Mouse (Mus musculus): ENCODE results near the gene Gmppb.

Gene Gmppb

DNA sequence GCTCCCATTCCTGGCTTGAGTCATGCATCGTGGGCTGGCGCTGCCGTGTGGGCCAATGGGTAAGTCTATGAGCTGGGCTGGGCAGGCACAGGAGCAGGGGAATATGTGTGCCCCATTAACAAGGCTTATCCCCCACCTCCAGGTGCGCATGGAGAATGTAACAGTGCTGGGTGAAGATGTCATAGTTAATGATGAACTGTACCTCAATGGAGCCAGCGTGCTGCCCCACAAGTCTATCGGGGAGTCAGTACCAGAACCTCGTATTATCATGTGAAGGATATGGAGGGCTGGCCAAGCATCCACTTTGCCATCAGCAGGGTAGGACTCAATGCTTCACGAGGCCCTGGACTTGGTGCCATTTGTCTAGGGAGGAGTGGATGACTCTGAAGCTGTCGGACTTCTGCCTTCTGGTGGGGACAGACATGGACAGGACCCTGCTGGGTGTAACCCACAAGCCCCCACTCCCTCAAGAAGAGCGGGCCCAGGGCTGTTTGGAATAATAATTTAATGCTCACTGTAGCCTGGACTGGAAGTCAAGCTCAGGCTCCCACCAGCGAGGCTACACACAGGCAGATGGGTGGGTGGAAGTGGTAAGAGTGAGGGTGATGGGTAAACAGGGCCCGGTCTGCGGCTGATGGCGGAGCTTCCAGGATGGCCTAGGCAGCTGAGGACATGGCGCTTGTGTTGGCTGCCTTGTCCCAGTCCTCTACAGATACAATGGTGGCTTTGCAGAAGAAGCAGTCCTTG lies 2.3 kb downstream of the Gmppb start:
- DNase-seq (ENCODE audit: low read depth), result no peak

DNA sequence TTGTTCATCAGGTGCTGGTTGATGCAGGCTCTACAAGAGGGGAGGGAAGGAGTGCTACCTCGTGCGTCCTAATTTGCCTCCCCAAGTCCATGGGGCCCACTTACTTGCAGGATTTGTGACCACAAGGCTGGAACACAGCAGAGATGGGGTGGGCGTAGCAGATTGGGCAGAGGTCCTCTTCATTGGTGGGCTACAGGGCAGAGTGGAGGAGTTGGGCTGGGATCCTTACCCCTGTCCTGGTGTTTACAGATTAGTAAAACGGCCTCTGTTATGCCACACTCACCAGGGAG lies 2.8 kb downstream of the Gmppb start:
- no peak for DNase-seq (ENCODE audit: low read depth)

DNA sequence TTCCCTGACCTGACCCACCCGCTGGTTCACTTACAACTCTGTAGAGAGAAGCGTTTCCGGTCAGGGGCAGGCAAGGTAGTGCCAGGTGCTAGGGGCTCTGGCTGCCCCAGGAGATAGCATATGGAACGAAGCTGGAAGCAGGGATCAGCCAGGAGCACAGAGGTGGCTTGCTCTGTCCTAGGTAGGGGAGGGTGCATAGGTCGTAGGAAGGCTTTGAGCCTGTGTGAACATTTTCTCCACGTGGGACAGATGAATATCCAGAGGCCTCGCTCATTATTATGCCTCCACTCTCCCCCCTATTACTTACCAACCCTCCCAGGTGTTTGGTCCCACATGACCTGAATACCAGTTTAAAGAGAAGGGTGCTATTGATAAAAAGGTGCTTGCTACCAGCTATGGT lies 3.4 kb downstream of the Gmppb start:
- DNase-seq (ENCODE audit: low read depth), result no peak

DNA sequence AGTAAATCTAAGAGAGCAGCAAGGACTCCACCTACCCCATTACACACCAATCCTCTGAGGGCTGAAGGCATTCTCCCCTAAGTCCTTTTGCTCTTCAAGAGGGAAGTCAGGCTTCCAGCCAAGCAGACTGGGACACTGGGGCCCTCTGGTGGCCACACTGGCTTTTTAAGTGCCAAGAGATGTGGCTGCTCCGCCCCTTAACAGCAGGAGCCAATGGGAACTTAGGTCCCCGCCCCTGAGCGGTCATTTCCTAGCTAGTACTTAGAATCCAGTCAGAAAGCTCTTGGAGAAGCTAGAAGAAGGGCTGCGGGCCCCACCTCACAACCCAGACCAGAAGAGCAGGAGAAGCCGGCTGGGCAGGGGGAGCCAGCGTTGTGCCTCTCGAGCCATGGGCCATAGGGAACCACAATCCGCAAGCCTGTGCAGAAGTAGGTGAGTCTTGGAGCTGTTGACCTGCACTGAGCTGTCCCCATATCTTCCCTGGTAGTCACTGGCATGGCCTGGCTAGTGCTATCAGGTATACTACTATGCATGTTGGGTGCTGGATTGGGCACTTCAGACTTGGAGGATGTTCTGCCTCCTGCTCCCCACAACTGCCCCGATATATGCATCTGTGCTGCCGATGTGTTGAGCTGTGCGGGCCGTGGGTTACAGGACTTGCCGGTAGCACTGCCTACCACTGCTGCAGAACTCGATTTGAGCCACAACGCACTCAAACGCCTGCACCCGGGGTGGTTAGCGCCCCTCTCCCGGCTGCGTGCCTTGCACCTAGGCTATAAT lies 4.0 kb downstream of the Gmppb start, which contains the start of gene Amigo3:
Gene Amigo3 (plus strand): TSS at position 275 of the 780 bp plus-strand sequence.
- peak; percentile 96 for DNase-seq (ENCODE audit: low read depth)

DNA sequence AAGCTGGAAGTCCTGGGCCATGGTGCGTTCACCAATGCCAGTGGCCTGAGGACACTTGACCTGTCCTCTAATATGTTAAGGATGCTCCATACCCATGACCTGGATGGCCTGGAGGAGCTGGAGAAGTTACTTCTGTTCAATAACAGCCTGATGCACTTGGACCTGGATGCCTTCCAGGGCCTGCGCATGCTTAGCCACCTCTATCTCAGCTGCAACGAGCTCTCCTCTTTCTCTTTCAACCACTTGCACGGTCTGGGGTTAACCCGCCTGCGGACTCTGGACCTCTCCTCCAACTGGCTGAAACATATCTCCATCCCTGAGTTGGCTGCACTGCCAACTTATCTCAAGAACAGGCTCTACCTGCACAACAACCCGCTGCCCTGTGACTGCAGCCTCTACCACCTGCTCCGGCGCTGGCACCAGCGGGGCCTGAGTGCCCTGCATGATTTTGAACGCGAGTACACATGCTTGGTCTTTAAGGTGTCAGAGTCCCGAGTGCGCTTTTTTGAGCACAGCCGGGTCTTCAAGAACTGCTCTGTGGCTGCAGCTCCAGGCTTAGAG lies 4.7 kb downstream of the Gmppb start:
- no peak for DNase-seq (ENCODE audit: low read depth)

DNA sequence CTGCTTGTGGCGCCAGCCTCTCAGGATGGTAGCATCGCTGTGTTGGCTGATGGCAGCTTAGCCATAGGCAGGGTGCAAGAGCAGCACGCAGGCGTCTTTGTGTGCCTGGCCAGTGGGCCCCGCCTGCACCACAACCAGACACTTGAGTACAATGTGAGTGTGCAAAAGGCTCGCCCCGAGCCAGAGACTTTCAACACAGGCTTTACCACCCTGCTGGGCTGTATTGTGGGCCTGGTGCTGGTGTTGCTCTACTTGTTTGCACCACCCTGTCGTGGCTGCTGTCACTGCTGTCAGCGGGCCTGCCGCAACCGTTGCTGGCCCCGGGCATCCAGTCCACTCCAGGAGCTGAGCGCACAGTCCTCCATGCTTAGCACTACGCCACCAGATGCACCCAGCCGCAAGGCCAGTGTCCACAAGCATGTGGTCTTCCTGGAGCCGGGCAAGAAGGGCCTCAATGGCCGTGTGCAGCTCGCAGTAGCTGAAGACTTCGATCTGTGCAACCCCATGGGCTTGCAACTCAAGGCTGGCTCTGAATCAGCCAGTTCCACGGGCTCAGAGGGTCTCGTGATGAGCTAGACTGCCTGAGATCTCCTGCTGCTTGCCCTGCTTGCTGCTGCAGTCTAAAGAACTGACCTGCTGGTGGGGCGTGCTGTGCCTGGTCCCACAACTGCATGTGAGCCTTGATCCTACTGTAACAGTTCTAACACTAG lies 5.4 kb downstream of the Gmppb start:
- no peak for DNase-seq (ENCODE audit: low read depth)

DNA sequence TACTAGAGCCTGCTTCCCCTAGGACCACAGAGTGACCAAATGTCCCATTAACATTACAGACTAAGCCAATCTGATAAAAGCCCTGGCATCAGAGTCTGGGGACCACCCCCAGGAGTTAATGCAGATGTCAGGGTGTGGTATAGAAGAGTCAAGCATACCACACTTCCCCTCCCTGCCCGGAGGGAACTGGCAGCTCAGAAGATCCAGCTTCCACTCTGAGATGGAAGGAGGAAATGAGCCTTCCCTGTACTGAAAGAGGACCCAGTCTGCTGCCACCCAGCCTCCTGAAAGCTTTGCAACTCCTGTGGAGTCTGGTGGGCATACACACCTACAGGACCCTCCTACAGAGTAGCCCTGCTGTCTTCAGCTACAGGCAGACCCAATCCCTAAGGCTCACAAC lies 6.0 kb downstream of the Gmppb start:
- no peak for DNase-seq (ENCODE audit: low read depth)

DNA sequence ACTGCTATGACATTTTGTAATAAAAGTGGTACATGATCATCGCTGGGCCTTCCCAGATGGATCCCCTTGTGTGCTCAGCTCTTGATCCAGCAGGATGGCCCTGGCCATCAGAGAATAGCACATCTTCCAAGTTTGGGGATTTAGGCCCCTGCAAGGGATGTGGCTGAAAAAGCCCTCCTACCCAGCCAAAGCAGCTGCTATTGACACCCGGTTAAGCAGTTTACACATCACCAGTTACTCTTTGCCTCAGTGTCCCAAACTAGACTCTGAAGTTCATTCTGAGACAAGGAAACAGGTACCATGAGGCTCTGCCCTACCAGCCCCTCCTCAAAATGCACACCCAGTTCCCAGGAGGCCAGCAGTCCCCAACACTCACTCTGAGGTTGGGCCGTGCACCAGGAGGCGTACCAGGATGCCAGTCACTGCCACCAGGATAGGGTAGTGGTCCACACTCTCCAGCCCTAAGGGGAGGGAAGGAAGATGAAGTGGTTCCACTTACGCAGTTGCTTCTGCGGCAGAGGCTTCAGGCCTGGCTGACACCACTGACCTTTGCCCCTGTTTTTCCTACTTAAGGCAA lies 6.7 kb downstream of the Gmppb start:
- DNase-seq (ENCODE audit: low read depth), result no peak

DNA sequence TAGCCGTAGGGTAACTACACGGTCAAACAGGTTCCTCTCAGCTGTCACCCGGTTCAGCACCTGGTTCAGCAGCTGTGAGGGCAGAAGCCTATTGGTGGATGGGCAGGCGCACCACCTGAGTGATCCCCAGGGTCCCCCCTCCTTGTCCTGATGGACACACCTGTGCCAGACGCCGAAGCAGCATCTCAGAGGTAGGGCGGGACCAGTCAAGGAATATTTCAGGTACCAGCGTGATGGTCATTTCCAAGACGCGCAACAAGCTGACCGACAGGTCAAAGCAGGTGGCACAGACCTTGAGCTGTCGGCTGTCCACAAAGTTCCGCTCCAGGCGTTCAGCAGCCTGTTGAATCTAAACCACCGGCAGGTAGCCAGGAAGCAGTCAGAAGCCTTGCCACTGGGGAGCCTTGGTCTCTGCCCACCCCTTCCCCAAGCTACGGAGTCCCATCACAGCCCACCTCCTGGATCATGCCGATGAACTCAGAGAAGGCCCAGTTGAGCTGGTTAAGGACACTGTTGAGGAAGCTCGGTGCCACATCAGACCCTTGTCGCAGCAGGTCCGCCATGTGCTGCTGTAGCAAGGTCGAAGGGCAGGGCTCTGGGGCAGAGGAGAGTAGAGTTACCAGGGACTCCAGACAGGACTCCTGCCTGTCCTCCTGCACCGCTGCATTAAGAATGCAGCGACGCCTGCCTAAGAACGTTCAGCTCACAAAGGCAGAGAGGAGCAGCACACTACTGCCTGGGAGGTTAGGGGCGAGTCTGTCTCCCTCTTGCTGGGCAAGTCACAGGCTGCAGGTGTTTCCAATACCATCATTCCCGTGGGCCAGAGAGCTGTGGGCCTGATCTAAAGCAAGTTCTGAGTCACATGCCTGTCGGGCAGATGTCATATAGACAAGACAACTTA lies 7.6 kb downstream of the Gmppb start:
- DNase-seq (ENCODE audit: low read depth), result no peak

DNA sequence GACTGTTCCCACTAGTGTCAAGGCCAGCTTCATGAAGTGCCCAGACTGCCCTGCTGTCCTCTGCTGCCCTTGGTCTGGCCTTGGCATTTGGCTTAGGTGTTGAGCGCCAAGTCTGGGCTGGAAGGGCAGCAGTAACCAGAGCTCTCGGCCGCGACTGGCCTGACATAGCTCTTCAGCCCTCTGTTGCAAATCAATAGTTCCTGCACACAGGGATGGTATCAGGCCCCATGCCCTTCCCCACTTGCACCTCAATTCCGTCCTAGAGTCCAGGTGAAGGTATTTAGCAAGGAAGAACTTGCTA lies 8.2 kb downstream of the Gmppb start:
- DNase-seq (ENCODE audit: low read depth), result no peak

DNA sequence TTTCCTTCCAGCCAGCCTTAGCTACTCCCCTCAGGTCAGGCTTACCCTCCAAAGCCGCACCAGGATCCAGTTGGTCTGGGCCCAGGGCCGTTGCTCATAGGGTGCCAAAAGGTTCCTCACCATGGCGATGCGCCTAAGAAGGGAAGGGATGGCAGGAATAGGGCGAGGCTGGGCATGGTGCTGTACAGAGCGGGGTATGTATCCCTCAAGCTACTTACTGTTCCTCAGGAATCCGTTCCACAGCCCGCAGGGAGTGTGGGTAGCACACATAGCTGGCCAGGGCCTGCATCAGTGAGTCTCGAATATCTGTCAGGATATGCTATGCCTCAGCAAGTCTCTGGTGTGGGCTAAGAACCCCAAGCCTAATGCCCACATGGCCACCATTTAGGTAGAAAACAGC lies 9.2 kb downstream of the Gmppb start:
- no peak for DNase-seq (ENCODE audit: low read depth)

DNA sequence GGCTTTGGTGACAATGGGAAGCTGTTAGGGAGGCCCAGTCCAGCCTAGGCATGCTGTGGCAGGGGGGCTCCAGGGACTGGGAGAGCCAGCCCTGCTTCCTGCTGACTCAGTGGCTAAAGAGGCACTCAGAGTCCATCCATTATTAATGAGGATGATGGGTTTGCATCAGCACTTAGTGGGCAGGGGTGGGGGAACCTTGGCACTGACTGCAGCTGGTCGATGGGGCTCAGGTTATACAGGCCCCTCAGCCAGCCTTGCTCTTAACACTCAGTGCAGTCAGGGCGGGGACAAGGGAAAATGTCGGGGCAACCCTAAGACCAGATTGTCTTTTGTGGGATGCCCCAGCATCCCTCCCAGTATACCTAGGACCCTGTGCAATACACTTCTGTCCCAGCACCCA lies 13.1 kb downstream of the Gmppb start:
- DNase-seq (ENCODE audit: low read depth), result no peak

DNA sequence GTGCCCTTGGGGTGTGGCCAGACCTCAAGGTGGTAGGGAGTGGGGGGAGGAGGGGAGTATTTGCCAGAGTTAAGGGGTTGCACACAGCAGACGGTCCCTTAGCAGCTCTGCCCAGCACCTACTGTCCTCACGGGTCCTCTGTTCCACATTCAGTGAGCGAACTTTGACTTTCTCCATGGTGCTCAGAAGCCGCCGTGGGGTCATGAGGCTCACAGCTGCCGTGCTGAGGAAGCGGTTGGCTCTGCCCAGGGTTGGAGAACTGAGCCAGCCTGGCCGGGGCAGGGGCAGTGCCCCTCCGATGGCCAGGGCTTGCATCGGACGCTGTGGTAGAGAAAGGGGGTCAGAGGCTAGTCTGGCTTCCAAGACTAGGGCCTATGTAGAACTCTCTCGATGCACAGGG lies 14.3 kb downstream of the Gmppb start:
- no peak for DNase-seq (ENCODE audit: low read depth)

DNA sequence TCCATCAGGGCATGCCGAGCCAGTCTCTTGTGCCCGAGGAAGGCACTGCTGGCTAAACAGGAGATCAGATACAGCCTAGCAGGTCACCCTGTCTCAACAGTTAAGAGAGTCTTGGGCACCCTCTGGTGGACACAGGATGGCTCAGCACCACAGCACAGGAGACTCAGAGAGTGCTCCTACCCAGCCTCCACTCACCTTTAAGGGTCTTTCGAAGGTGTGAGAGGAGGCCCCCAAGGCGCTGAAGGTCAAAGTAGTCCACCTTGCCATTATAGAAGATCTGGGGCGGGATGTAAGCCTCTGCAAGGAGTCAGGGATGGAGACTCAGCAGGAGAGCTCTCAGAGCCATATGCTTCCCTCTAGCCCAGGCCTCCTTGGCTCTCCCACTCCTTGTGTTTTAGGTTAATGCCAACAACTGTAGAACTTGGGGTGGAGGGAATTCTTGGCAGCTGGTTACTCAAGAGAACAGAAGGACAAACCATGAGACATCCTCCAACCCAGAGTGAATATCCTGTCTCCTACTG lies 16.5 kb downstream of the Gmppb start:
- DNase-seq (ENCODE audit: low read depth), result peak; percentile 66

DNA sequence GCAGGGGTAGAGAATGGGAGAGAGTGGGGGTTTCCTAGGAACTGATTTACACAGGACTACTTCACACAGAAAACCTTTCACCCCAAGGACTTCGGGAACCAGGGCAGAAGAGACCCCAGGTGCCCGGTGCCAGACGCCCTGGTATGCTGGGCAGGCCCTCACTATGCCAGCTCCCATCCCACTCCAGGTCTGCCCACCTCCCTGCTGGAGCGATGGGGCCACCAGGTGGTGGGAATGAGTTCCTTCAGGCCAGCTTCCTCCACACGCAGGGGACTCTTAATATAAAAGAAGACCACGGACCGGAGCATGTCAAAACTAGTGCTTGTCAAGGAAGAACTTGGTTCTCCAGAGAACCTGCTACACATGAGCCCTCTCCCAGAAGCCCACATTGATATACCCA lies 18.2 kb downstream of the Gmppb start:
- no peak for DNase-seq (ENCODE audit: low read depth)

DNA sequence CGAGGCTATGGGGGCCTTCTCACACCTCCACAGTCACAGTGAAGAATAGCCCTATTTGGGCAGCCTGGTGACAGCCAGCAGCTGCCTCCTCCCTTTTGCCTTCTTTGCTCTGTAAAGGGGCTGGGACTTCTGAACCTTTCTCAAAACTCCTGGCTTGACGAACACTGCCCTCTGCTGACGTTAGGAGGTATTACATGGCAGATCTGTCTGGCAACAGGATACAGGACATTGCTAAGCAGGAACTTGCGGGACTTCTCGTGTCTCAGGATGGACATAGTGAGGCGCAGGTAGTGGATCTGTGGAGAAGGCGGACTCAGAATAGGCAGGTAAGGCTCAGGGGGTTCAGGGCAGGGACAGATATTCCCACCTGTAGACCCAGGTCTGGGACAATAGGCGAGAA lies 18.9 kb downstream of the Gmppb start:
- DNase-seq (ENCODE audit: low read depth), result peak; percentile 92

DNA sequence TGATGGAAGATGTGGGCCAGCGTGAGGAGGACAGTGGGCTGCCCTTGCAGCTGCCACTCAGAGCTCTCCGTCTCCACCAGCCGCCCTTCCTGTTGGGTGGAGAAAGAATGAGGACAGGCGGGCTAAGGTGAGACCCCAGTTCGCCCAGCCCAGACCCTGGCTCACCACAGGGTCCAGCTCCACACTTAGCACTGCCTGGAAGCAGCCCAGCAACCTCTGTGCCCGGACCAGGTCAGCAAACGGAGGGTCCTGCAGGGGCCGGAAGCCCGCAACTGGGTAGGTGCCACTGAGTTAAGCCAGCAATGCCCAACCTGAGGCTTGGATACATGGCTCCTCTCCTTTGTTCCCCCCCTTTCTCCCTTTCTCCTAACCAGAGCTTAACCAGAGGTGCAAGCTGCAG lies 20.0 kb downstream of the Gmppb start:
- no peak for DNase-seq (ENCODE audit: low read depth)

DNA sequence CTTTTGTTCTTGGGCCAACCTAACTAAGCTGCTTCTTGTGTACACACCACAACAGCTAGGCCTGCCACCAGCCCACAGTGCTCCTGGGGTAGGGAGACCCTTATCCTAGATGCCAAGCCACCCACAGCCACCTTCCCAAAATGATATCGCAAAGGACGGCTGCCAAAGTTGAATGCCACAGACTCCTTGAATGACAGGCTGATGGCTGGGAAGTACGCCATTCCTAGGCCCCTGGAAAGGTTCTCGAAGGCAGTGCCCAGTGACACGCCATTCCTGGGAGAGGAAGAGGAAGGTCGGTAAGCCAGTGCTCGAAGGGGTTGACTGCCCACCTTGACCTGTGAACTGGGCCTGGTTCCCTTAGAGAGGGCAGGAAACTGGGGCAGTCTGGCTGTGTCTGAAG lies 20.5 kb downstream of the Gmppb start:
- DNase-seq (ENCODE audit: low read depth), result no peak

DNA sequence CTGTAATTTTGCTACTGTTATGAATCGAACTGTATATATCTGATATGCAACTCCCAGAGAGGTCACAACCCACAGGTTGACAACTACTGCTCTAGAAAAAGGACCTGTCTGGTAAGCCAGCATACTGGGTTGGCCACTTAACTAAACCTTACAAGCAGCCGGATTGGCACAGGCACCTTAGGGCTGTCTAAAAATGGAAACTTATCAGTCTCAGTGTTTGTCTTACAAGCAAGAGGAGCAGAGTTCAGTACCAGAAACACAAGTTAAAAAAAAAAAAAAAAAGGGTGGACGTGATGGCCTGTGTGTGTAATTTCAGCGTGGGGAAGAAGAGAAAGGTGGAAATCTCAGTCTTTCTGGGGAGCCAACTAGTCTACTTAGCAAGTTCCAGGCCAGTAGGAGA lies 22.8 kb downstream of the Gmppb start:
- no peak for DNase-seq (ENCODE audit: low read depth)

DNA sequence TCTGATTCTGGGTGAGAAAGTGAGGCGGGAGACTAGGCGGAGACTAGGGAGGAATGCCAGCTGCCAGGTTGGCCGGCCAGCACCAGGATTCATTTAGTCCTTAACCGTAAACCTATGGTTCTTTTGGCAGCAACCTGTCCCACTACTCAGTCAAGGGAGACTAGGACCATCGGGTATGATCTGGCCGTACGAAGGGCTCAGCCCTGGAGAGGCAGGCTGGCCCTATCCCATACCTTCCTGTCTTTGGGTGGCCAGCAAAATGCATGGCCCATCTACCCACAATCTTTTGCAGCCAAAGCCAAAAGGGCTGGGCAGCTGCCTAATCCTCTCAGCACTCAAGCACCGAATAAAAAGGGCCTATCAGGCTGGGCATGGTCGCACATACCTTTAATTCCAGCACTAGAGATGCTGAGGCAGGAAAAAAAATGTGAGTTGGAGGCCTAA lies 23.5 kb downstream of the Gmppb start:
- no peak for DNase-seq (ENCODE audit: low read depth)

DNA sequence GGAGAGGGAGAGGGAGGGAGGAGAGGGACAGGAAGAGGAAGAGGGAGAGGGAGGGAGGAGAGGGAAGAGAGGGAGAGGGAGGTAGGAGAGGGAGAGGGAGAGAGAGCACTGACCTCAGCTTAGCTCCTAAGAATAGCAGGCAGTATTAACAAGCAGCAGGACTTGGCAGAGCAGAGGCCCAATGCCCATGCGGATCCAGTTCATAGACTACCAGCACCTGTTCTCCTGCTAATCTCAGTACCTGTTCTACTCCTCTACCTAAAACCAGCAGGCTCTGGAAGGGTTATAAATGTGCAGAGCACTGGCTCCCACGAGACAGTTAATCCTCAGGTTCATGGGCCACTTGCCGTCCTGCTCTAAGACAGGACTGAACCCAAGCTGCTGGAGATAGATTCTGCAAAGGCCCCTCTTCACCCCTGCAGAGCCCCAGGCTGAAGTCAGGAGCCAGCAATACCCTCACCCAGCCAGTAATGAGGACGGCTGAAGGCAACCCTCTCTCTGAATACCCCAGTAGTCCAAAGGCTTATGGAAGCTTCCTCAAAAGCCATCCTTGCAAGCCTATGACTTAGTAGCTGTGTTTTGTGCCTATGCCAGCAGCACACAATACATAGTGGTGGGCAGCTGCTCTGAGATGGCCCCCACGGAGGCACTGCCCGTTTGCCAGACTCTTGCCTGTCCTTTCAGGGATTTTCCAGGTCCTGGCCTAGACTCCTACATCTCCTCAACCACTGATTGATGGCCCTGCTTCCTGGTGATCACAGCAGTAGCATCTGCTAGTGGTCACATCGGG lies 24.3 kb downstream of the Gmppb start:
- DNase-seq (ENCODE audit: low read depth), result no peak
